Mouse (Mus musculus): ENCODE measurements at regions not wholly inside any gene's neighbourhood (a gene's known extent, or its start where the extent isn't known, plus 50 kb on each side); places are given as distances from the start of the nearest gene placed in this dataset.

DNA sequence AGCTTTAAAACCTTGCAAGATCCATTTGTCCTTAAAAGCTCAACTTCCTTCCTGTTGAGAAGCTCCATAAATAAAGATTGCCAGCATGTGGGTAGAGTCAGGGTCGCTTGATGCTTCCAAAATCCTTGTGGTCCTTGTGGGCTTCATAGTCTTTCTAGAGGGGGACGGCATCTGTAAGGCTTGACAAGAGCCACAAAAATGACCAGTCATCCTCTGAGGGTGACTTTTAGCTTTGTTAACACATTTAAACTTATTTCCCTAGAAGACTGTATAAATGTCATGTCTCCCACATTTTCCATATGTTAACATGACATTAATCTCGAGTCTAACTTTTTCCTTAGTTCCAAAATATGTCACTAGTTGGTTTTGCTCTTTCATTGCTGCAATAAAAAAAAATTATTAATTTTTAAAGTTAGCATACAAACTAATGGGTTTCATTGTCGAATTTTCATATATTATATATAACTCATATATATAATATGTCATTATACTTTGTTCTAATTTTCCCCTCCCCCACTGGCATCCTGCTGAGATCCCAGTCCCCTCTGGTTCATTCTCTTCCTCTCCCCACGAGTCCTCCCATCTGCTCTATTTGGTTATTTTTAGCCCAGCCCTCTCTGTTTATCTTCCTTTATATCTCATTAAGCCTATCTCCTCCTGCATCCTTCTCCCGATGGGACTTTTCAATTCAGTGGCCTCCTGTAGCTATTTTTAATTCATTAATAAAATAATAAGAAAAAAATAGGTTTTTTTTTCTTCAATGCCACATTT is 199.3 kb upstream of the Cited2 start:
- Histone ChIP-seq H3K9ac (replicated peaks; ENCODE audit: low read length, poor library complexity, severe bottlenecking) (no peak overlapping the region), H3K27ac (ENCODE audit: low read depth, low read length) (no peak overlapping the region), H3K9me3 (ENCODE audit: low read length) (no peaks in the 10 kb centered on the region), H3K4me3 (ENCODE audit: low read depth, low read length) (no peak overlapping the region), H3K4me2 (ENCODE audit: low read depth, low read length, poor library complexity, severe bottlenecking) (no peak overlapping the region), H3K27me3 (ENCODE audit: insufficient read depth, low read length) (no peaks in the 10 kb centered on the region), H3K4me1 (ENCODE audit: insufficient read depth, low read length) (no peaks in the 10 kb centered on the region), H3K36me3 (ENCODE audit: insufficient read depth, low read length) (no peaks in the 10 kb centered on the region)
- no peak for DNase-seq (ENCODE audit: low spot score)
- ATAC-seq (ENCODE audit: low FRiP score) = no peak
- TF ChIP-seq CTCF (IDR thresholded peaks at IDR 0.05) = no peak
- 71% methylated on average over 6 of the region's 6 CpGs for WGBS

DNA sequence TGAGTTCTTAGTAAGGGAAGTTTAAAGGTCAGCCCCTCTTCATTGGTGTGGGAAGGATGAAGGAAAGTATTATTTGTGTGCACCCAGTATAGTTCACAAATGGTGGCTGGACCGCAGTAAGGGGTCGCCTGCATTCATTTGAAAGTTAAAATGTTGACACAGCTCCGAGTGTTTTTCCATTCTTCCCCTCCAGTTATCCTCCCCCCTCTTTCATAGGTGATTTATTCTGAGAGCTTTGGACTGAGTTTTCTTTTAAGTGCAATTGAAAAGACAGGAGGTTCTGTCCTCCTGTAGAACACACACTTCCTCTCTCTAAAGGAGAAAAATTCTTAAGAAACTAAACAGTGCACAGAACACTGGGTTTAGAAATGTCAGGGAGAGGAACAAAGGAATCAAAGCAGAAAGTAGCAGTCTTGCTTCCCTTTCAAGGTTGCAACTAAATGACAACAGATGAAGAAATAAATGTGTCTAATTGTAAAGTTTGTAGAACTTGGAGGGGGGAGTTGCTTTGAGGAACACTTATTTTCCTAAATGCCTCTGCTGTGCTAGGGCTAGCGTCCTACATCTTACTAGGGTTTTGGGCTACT is 195.8 kb upstream of the Cited2 start:
- Histone ChIP-seq H3K27me3 (ENCODE audit: insufficient read depth, low read length) (no peaks in the 10 kb centered on the region), H3K36me3 (ENCODE audit: insufficient read depth, low read length) (no peaks in the 10 kb centered on the region), H3K9me3 (ENCODE audit: low read length) (no peaks in the 10 kb centered on the region), H3K4me1 (ENCODE audit: insufficient read depth, low read length) (no peaks in the 10 kb centered on the region), H3K4me3 (ENCODE audit: low read depth, low read length) (no peak overlapping the region), H3K4me2 (ENCODE audit: low read depth, low read length, poor library complexity, severe bottlenecking) (no peak overlapping the region), H3K27ac (ENCODE audit: low read depth, low read length) (no peak overlapping the region), H3K9ac (replicated peaks; ENCODE audit: low read length, poor library complexity, severe bottlenecking) (no peak overlapping the region)
- 71% methylated on average over 4 of the region's 4 CpGs for WGBS
- TF ChIP-seq CTCF (IDR thresholded peaks at IDR 0.05) = no peak
- ATAC-seq (ENCODE audit: low FRiP score) = no peak
- no peak for DNase-seq (ENCODE audit: low spot score)

DNA sequence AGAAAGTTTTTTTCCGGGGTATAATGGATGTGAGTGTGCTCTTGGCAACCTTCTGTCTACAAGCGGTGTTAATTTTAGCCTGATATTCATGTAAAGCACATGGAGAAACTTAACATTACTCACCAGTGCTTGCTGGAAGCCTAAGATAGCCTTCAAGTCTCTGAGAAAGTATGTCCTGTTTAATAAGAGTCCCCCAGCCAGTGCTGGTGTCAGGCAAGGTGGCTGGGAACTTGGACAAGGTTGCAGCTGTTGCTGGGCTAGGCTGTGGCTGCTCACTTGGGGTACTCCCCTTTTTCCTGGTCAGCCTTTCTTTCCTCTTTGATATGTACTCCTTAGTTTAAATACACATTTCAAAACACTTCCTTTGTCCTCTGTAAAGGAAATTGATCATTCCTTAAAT is 194.9 kb upstream of the Cited2 start:
- H3K4me1 ChIP-seq (ENCODE audit: insufficient read depth, low read length) = no peaks in the 10 kb centered on the region
- no peak overlapping the region for H3K27ac ChIP-seq (ENCODE audit: low read depth, low read length)
- H3K4me2 ChIP-seq (ENCODE audit: low read depth, low read length, poor library complexity, severe bottlenecking) = no peak overlapping the region
- ATAC-seq (ENCODE audit: low FRiP score) (no peak), DNase-seq (ENCODE audit: low spot score) (no peak)
- no peak for TF ChIP-seq CTCF (IDR thresholded peaks at IDR 0.05)
- no peaks in the 10 kb centered on the region for H3K9me3 ChIP-seq (ENCODE audit: low read length)
- H3K27me3 ChIP-seq (ENCODE audit: insufficient read depth, low read length) = no peaks in the 10 kb centered on the region
- H3K36me3 ChIP-seq (ENCODE audit: insufficient read depth, low read length) = no peaks in the 10 kb centered on the region
- H3K9ac ChIP-seq (replicated peaks; ENCODE audit: low read length, poor library complexity, severe bottlenecking) = no peak overlapping the region
- H3K4me3 ChIP-seq (ENCODE audit: low read depth, low read length) = no peak overlapping the region
- WGBS = 78% methylated on average over 2 of the region's 2 CpGs

DNA sequence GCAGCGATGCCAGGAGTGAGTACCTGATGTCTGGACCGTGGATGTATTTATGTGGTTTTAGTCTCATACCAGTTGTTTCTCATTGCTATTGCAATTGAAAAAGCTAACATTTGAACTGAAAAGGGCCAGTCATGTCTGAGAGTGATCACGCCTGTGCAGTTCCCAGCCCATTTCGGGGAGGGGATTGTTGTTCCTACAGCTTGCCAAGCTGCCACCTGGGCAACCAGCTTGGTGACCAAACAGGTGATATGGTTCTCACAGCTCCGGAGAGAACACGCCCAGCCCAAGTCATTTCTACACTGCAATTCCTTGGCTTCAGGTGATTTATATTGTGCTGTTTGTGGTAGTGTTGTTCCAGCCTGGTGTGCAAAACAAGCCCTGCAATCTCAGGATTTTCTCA is 194.2 kb upstream of the Cited2 start:
- H3K9ac ChIP-seq (replicated peaks; ENCODE audit: low read length, poor library complexity, severe bottlenecking) = no peak overlapping the region
- H3K9me3 ChIP-seq (ENCODE audit: low read length) = no peaks in the 10 kb centered on the region
- H3K4me1 ChIP-seq (ENCODE audit: insufficient read depth, low read length) = no peaks in the 10 kb centered on the region
- H3K27ac ChIP-seq (ENCODE audit: low read depth, low read length) = no peak overlapping the region
- H3K27me3 ChIP-seq (ENCODE audit: insufficient read depth, low read length) = no peaks in the 10 kb centered on the region
- no peak overlapping the region for H3K4me3 ChIP-seq (ENCODE audit: low read depth, low read length)
- ATAC-seq (ENCODE audit: low FRiP score) = no peak
- 89% methylated on average over 6 of the region's 6 CpGs for WGBS
- no peak for TF ChIP-seq CTCF (IDR thresholded peaks at IDR 0.05)
- no peak overlapping the region for H3K4me2 ChIP-seq (ENCODE audit: low read depth, low read length, poor library complexity, severe bottlenecking)
- H3K36me3 ChIP-seq (ENCODE audit: insufficient read depth, low read length) = no peaks in the 10 kb centered on the region
- DNase-seq (ENCODE audit: low spot score) = no peak

DNA sequence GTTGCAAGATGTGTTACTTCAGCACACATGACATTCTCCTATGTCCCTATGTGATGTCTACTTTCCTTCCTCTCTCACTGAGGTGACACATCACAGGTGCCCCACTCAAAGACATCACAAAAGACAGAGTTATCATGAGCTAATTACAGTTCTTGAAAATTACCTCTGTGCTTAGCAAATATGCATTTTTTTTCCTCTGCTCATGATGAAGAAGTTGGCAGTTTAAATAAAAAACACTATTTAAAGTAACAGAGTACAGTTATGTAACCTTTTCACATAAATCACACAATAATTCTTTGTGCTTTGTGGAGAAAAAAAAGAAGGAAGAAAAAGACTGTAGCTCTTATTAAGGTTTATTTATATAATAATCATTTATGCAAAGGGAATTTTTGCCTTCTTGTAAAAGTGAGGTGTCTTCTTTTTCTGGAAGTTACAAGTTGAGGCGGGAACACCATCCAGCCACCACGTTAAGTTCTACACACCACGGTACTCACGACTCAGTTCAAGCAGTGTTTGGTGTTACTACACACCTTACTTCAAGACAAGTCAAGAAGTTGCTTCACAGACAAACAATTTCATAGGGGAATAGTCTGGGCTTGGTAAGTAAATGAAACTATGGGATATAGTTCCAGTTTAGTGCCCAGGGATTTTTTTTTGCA is 193.0 kb upstream of the Cited2 start:
- no peaks in the 10 kb centered on the region for H3K27me3 ChIP-seq (ENCODE audit: insufficient read depth, low read length)
- H3K4me3 ChIP-seq (ENCODE audit: low read depth, low read length) = no peak overlapping the region
- TF ChIP-seq CTCF (IDR thresholded peaks at IDR 0.05) = no peak
- WGBS = 95% methylated on average over 4 of the region's 4 CpGs
- H3K4me2 ChIP-seq (ENCODE audit: low read depth, low read length, poor library complexity, severe bottlenecking) = no peak overlapping the region
- no peaks in the 10 kb centered on the region for H3K4me1 ChIP-seq (ENCODE audit: insufficient read depth, low read length)
- ATAC-seq (ENCODE audit: low FRiP score) (no peak), DNase-seq (ENCODE audit: low spot score) (no peak)
- H3K9me3 ChIP-seq (ENCODE audit: low read length) = no peaks in the 10 kb centered on the region
- H3K9ac ChIP-seq (replicated peaks; ENCODE audit: low read length, poor library complexity, severe bottlenecking) = no peak overlapping the region
- H3K36me3 ChIP-seq (ENCODE audit: insufficient read depth, low read length) = no peaks in the 10 kb centered on the region
- no peak overlapping the region for H3K27ac ChIP-seq (ENCODE audit: low read depth, low read length)

DNA sequence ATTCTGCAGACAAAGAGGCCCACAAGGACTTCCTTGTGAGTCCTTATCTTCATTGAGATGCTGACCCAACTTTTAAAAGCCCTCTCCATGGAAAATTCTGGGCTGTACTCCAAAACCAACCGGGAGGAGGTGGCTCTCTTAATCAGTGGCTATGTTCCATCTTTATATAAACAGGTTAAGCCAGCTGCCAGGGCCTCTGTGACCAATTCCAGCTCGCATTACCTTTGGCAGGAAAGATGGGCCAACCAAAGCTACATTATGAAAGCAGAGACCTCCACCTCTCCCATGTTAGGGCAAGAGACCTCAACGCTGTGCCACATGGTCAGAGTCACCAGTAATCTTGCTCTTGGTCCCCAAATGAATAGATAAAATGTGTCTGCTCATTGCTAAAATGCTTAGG is 192.0 kb upstream of the Cited2 start:
- Histone ChIP-seq H3K27me3 (ENCODE audit: insufficient read depth, low read length) (no peaks in the 10 kb centered on the region), H3K27ac (ENCODE audit: low read depth, low read length) (no peak overlapping the region), H3K9me3 (ENCODE audit: low read length) (no peaks in the 10 kb centered on the region), H3K36me3 (ENCODE audit: insufficient read depth, low read length) (no peaks in the 10 kb centered on the region), H3K4me3 (ENCODE audit: low read depth, low read length) (no peak overlapping the region), H3K4me2 (ENCODE audit: low read depth, low read length, poor library complexity, severe bottlenecking) (no peak overlapping the region), H3K9ac (replicated peaks; ENCODE audit: low read length, poor library complexity, severe bottlenecking) (no peak overlapping the region), H3K4me1 (ENCODE audit: insufficient read depth, low read length) (no peaks in the 10 kb centered on the region)
- ATAC-seq (ENCODE audit: low FRiP score) (no peak), DNase-seq (ENCODE audit: low spot score) (no peak)
- WGBS = 80% methylated on average over 3 of the region's 3 CpGs
- TF ChIP-seq CTCF (IDR thresholded peaks at IDR 0.05) = no peak

Data from midbrain, postnatal 0 days (tissue).